Mouse (Mus musculus) retina, adult 2 months (tissue): ENCODE results near the gene Ubxn7.
A peak's percentile ranks its signal among the peaks of the same experiment; 100 is the strongest.

Experiments used
- DNase-seq: peaks from one replicate; pipeline ENCODE4 v3.0.0-alpha.2; 2012; ENCODE audit warnings: low read depth, low spot score

Ubxn7 gene

GRCm38 (mm10) chr16:32382901-32383300 lies 50.8 kb downstream of the Ubxn7 start:
- DNase-seq: no peak

GRCm38 (mm10) chr16:32384885-32385284 lies 52.8 kb downstream of the Ubxn7 start:
- DNase-seq: no peak

- DNase-seq: no peak
Observed at GRCm38 (mm10) chr16:32386826-32387225, 54.8 kb downstream of the Ubxn7 start.

GRCm38 (mm10) chr16:32389049-32389448 lies 57.0 kb downstream of the Ubxn7 start:
- no peak for DNase-seq

GRCm38 (mm10) chr16:32389841-32390240 lies 57.8 kb downstream of the Ubxn7 start:
- no peak for DNase-seq

GRCm38 (mm10) chr16:32390882-32391281 lies 58.8 kb downstream of the Ubxn7 start:
- no peak for DNase-seq

GRCm38 (mm10) chr16:32395679-32396540 lies 63.9 kb downstream of the Ubxn7 start:
- no peak for DNase-seq

GRCm38 (mm10) chr16:32396541-32396835 lies 64.4 kb downstream of the Ubxn7 start:
- DNase-seq: no peak

- no peak for DNase-seq
Observed at GRCm38 (mm10) chr16:32398206-32398605, 66.1 kb downstream of the Ubxn7 start.

- DNase-seq: no peak
Observed at GRCm38 (mm10) chr16:32400267-32400666, 68.2 kb downstream of the Ubxn7 start, which contains the start of gene Tm4sf19. Gene Tm4sf19, plus strand, starts transcription at chr16:32400506.

GRCm38 (mm10) chr16:32401335-32401965 lies 69.4 kb downstream of the Ubxn7 start:
- no peak for DNase-seq

GRCm38 (mm10) chr16:32402818-32403217 lies 70.8 kb downstream of the Ubxn7 start:
- DNase-seq: no peak

- DNase-seq: no peak
Observed at GRCm38 (mm10) chr16:32405716-32406115, 73.7 kb downstream of the Ubxn7 start.

- DNase-seq: no peak
Observed at GRCm38 (mm10) chr16:32406671-32407070, 74.6 kb downstream of the Ubxn7 start.

GRCm38 (mm10) chr16:32407730-32408129 lies 75.7 kb downstream of the Ubxn7 start:
- no peak for DNase-seq

- DNase-seq: no peak
Observed at GRCm38 (mm10) chr16:32417457-32417856, 85.4 kb downstream of the Ubxn7 start.

GRCm38 (mm10) chr16:32419517-32420483 lies 87.7 kb downstream of the Ubxn7 start, which contains the start of gene Tctex1d2:
Gene Tctex1d2, plus strand, starts transcription at chr16:32419702.
- peak; percentile 77 for DNase-seq

- no peak for DNase-seq
Observed at GRCm38 (mm10) chr16:32427506-32427905, 95.4 kb downstream of the Ubxn7 start.

- DNase-seq: peak; percentile 81
Observed at GRCm38 (mm10) chr16:32430474-32431046, 98.5 kb downstream of the Ubxn7 start, which contains the start of gene Pcyt1a. Gene Pcyt1a, plus strand, starts transcription at chr16:32430921.

- no peak for DNase-seq
Observed at GRCm38 (mm10) chr16:32431047-32431591, 99.1 kb downstream of the Ubxn7 start.

- DNase-seq: no peak
Observed at GRCm38 (mm10) chr16:32431926-32432325, 99.9 kb downstream of the Ubxn7 start.
